Mouse (Mus musculus) ES-Bruce4 (cell line): ENCODE data around the gene Myo10.

Experiments used
- CTCF ChIP-seq: IDR thresholded peaks from one replicate; pipeline ENCODE4 v1.8.1; 2011; ENCODE audit warnings: low read depth, low read length
- EP300 ChIP-seq: IDR thresholded peaks from 2 replicates; pipeline ENCODE4 v1.6.1; 2011; ENCODE audit warnings: low read depth, low read length; ENCODE audit not compliant: insufficient read depth
- POLR2A ChIP-seq: IDR thresholded peaks from one replicate; pipeline ENCODE4 v1.8.1; 2011; ENCODE audit warnings: low read length; ENCODE audit not compliant: insufficient read depth

GRCm38 (mm10) chr15:25771782-25772181, 149.5 kb downstream of the Myo10 start:
- TF ChIP-seq EP300 (peak; percentile 66; the same call in 1 of the 2 replicates), POLR2A (no peak), CTCF (no peak)
